In the genomic region with DNA sequence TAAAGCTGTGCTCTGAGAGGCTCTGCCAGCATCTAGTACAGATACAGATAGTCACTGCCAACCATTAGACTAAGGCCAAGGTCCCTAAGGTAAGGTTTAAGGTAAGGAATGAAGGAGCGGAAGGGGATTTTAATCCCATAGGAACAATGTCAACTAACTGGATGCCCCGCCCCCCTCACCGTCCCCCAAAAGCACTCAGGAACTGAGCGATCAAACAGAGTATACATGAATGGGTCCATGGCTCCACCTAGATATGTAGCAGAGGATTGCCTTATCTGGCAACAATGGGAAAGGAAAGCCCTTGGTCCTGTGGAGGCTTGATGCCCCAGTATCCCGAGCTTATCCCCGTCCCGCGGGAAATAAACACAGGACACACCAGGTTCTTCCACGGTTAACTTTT, we compare ENCODE assay signal across 15 mouse cellular contexts. TPM values are rescaled to one million over a fixed set of nuclear protein-coding genes. Genes with fewer than 3 reads are reported as not detected.
DNase-seq lines count a peak whose midpoint lies in the region; ATAC-seq and TF ChIP-seq lines count a peak whose summit lies in the region.
"Not testable (repeated sequence)": the region's sequence is repeated elsewhere in the genome, so short reads cannot be mapped to it uniquely, and the experiment has no call there.
"Had no signal": no experiment of that assay in that cellular context is flagged by ENCODE, and none has a peak within 500 bp of the region (broad histone marks: within the 10 kb centered on the region; RNA-seq: fewer than 3 reads in every experiment).

No protein-coding gene starts in this region.

- H3K9ac ChIP-seq in MEL (ENCODE audit: control insufficient read depth, low read depth, low read length, poor library complexity, severe bottlenecking); forebrain, embryonic 11.5 days (ENCODE audit: low read length); heart, embryonic 11.5 days (ENCODE audit: low read depth, low read length); hindbrain, embryonic 13.5 days; kidney, embryonic 15.5 days; liver, embryonic 12.5 days; midbrain, embryonic 14.5 days (replicated peaks; ENCODE audit: low read length); stomach, embryonic 15.5 days: not testable (repeated sequence)

- H3K27me3 ChIP-seq in MEL (ENCODE audit: control insufficient read depth in 1 of 2, insufficient read depth in 2 of 2, low read length in 2 of 2); stomach, embryonic 15.5 days (replicated peaks): not testable (repeated sequence)
- peaks cover 18% of the 10 kb centered on the region for H3K27me3 ChIP-seq in forebrain, embryonic 11.5 days (ENCODE audit: control insufficient read depth, insufficient read depth, low read length)
- peaks cover 20% of the 10 kb centered on the region for H3K27me3 ChIP-seq in heart, embryonic 11.5 days (ENCODE audit: control insufficient read depth, insufficient read depth, low read length)
- peaks cover 45% of the 10 kb centered on the region for H3K27me3 ChIP-seq in hindbrain, embryonic 13.5 days
- peaks cover 41% of the 10 kb centered on the region for H3K27me3 ChIP-seq in kidney, embryonic 15.5 days
- peaks cover 31% of the 10 kb centered on the region for H3K27me3 ChIP-seq in liver, embryonic 12.5 days (replicated peaks)
- H3K27me3 ChIP-seq in midbrain, embryonic 14.5 days (ENCODE audit: control insufficient read depth, insufficient read depth, low read length) = peaks cover 20% of the 10 kb centered on the region

- H3K4me1 ChIP-seq in MEL (ENCODE audit: control insufficient read depth in 1 of 2, insufficient read depth in 2 of 2, low read length in 2 of 2); forebrain, embryonic 11.5 days (replicated peaks; ENCODE audit: control insufficient read depth, insufficient read depth, low read length); heart, embryonic 11.5 days (ENCODE audit: control insufficient read depth, insufficient read depth, low read length); hindbrain, embryonic 13.5 days (replicated peaks); liver, embryonic 12.5 days; midbrain, embryonic 14.5 days (ENCODE audit: control insufficient read depth, insufficient read depth, low read length); stomach, embryonic 15.5 days: not testable (repeated sequence)
- H3K4me1 ChIP-seq in kidney, embryonic 15.5 days = peaks cover 13% of the 10 kb centered on the region

- not testable (repeated sequence) for H3K36me3 ChIP-seq in MEL (ENCODE audit: control insufficient read depth in 1 of 2, insufficient read depth in 2 of 2, low read length in 2 of 2); forebrain, embryonic 11.5 days (ENCODE audit: control insufficient read depth, insufficient read depth, low read length); heart, embryonic 11.5 days (ENCODE audit: control insufficient read depth, insufficient read depth, low read length); hindbrain, embryonic 13.5 days; kidney, embryonic 15.5 days; liver, embryonic 12.5 days; midbrain, embryonic 14.5 days (ENCODE audit: control insufficient read depth, insufficient read depth, low read length); stomach, embryonic 15.5 days

- TF ChIP-seq EP300 in MEL (IDR thresholded peaks at IDR 0.05; ENCODE audit: low read depth in 1 of 2, low read length in 2 of 2) = not testable (repeated sequence)

- DNase-seq in MEL (ENCODE audit: low read depth, low spot score) = peak; percentile 3
- peak; percentile 39 for DNase-seq in forebrain, embryonic 11.5 days (ENCODE audit: low spot score)
- DNase-seq in midbrain, embryonic 14.5 days = not testable (repeated sequence)

- H3K4me3 ChIP-seq in MEL (ENCODE audit: control insufficient read depth in 1 of 2, insufficient read depth in 1 of 2, low read depth in 2 of 2, low read length in 2 of 2); forebrain, embryonic 11.5 days (ENCODE audit: low read depth, low read length); heart, embryonic 11.5 days (ENCODE audit: low read depth, low read length); hindbrain, embryonic 13.5 days; liver, embryonic 12.5 days; midbrain, embryonic 14.5 days (replicated peaks; ENCODE audit: low read depth, low read length): not testable (repeated sequence)
- H3K4me3 ChIP-seq in kidney, embryonic 15.5 days (replicated peaks) = peak overlapping the region; percentile 16; the same call in 1 of the 2 replicates
- 0 out of 2 replicates have a peak overlapping the region, but pooled peaks have one; percentile 5 for H3K4me3 ChIP-seq in stomach, embryonic 15.5 days (replicated peaks)

- peak overlapping the region; percentile 39; the same call in 1 of the 2 replicates for H3K4me2 ChIP-seq in forebrain, embryonic 11.5 days (ENCODE audit: low read depth, low read length, severe bottlenecking)
- H3K4me2 ChIP-seq in heart, embryonic 11.5 days = peak overlapping the region; percentile 52
- H3K4me2 ChIP-seq in hindbrain, embryonic 13.5 days = peak overlapping the region; percentile 40
- H3K4me2 ChIP-seq in kidney, embryonic 15.5 days = peak overlapping the region; percentile 50
- peak overlapping the region; percentile 22 for H3K4me2 ChIP-seq in liver, embryonic 12.5 days
- peak overlapping the region; percentile 39 for H3K4me2 ChIP-seq in midbrain, embryonic 14.5 days (ENCODE audit: low read length)
- H3K4me2 ChIP-seq in stomach, embryonic 15.5 days = peak overlapping the region; percentile 34

- not testable (repeated sequence) for TF ChIP-seq CTCF in MEL (IDR thresholded peaks at IDR 0.05 in 2 of 3, conservative IDR thresholded peaks at IDR 0.05 in 1 of 3; ENCODE audit: control insufficient read depth in 1 of 3, insufficient read depth in 1 of 3, low read depth in 2 of 3, low read length in 3 of 3, poor library complexity in 1 of 3, severe bottlenecking in 1 of 3)

- not testable (repeated sequence) for H3K9me3 ChIP-seq in MEL (replicated peaks; ENCODE audit: insufficient read depth, low read length); forebrain, embryonic 11.5 days (ENCODE audit: control insufficient read depth, low read length); heart, embryonic 11.5 days (replicated peaks; ENCODE audit: control insufficient read depth, low read length); hindbrain, embryonic 13.5 days; kidney, embryonic 15.5 days (replicated peaks); liver, embryonic 12.5 days (replicated peaks); midbrain, embryonic 14.5 days (ENCODE audit: control insufficient read depth, low read length); stomach, embryonic 15.5 days

- ATAC-seq in forebrain, embryonic 11.5 days (replicated peaks; ENCODE audit: low FRiP score); heart, embryonic 11.5 days (replicated peaks; ENCODE audit: insufficient number of reproducible peaks, low FRiP score, low TSS enrichment); kidney, embryonic 15.5 days (replicated peaks; ENCODE audit: low FRiP score); liver, embryonic 12.5 days; midbrain, embryonic 14.5 days (ENCODE audit: low FRiP score, low TSS enrichment); stomach, embryonic 15.5 days (ENCODE audit: insufficient read depth, low FRiP score, low read depth): not testable (repeated sequence)
- ATAC-seq in hindbrain, embryonic 13.5 days (ENCODE audit: low FRiP score) = peak; percentile 43

- H3K27ac ChIP-seq in MEL (ENCODE audit: control insufficient read depth, low read depth, low read length); forebrain, embryonic 11.5 days (ENCODE audit: low read depth, low read length); heart, embryonic 11.5 days (ENCODE audit: low read depth, low read length); hindbrain, embryonic 13.5 days; kidney, embryonic 15.5 days; liver, embryonic 12.5 days; midbrain, embryonic 14.5 days (replicated peaks; ENCODE audit: low read depth, low read length); stomach, embryonic 15.5 days: not testable (repeated sequence)

- 8% methylated on average over 9 of the region's 9 CpGs for WGBS in forebrain, embryonic 11.5 days
- 16% methylated on average over 9 of the region's 9 CpGs for WGBS in heart, embryonic 11.5 days (ENCODE audit: insufficient replicate concordance)
- 16% methylated on average over 9 of the region's 9 CpGs for WGBS in hindbrain, embryonic 13.5 days
- 5% methylated on average over 9 of the region's 9 CpGs for WGBS in kidney, embryonic 15.5 days
- 10% methylated on average over 9 of the region's 9 CpGs for WGBS in liver, embryonic 12.5 days (ENCODE audit: insufficient replicate concordance)
- WGBS in midbrain, embryonic 14.5 days = 11% methylated on average over 9 of the region's 9 CpGs
- whole genome bisulfite sequencing in stomach, embryonic 15.5 days = 8% methylated on average over 9 of the region's 9 CpGs

- not testable (repeated sequence) for TF ChIP-seq RAD21 in MEL (IDR thresholded peaks at IDR 0.05; ENCODE audit: low read depth, low read length)

- H3K79me2 ChIP-seq in MEL (ENCODE audit: control insufficient read depth, insufficient read depth, low read length, poor library complexity) = not testable (repeated sequence)

- not testable (repeated sequence) for TF ChIP-seq POLR2A in MEL (IDR thresholded peaks at IDR 0.05; ENCODE audit: control insufficient read depth in 1 of 2, insufficient read depth in 1 of 2, low read depth in 1 of 2, low read length in 2 of 2, poor library complexity in 1 of 2)

RNA-seq across cellular contexts. Expression of a gene that starts 4.9 kb away (rescaled TPM):
- not detected in 2 replicates for total RNA-seq in MEL (2012; rRNA removed)
- not detected for polyA plus RNA-seq in MEL (2012; ENCODE audit: insufficient read depth in 1 of 2, insufficient read length in 2 of 2, low read depth in 1 of 2, low replicate concordance in 2 of 2, missing spikeins in 1 of 2)
- 0.17 and 0.44 TPM in 2 replicates for polyA plus RNA-seq in forebrain, embryonic 11.5 days (2014; fragmentation: Nextera tagmentation; extraction: Ambion mirVana)
- polyA plus RNA-seq in heart, embryonic 11.5 days (2014; fragmentation: Nextera tagmentation; extraction: Ambion mirVana) = 0.39 and 0.49 TPM in 2 replicates
- 0.61 and 1.0 TPM in 2 replicates for polyA plus RNA-seq in hindbrain, embryonic 13.5 days (2015; fragmentation: Nextera tagmentation; extraction: Ambion mirVana)
- 1.1 and 1.2 TPM in 2 replicates for polyA plus RNA-seq in kidney, embryonic 15.5 days (2015; fragmentation: Nextera tagmentation; extraction: Ambion mirVana)
- polyA plus RNA-seq in liver, embryonic 12.5 days (2016; fragmentation: Nextera tagmentation; extraction: Ambion mirVana) = 0.16 and 0.30 TPM in 2 replicates
- 0.40 and 0.76 TPM in 2 replicates for polyA plus RNA-seq in midbrain, embryonic 14.5 days (2014; fragmentation: Nextera tagmentation; extraction: Ambion mirVana)
- polyA plus RNA-seq in stomach, embryonic 15.5 days (2015; fragmentation: Nextera tagmentation; extraction: Ambion mirVana) = 0.68 and 0.98 TPM in 2 replicates
- total RNA-seq: gastrocnemius, postnatal 36 days; heart, postnatal 25 days; layer of hippocampus, adult 2 months; monocyte, adult 5-6 weeks had no signal
- polyA plus RNA-seq: thymus, adult 2 months had no signal

RNA-seq across cellular contexts. Expression of a gene that starts 4.9 kb away (rescaled TPM):
- total RNA-seq in MEL (2012; rRNA removed) = not detected in 2 replicates
- not detected for polyA plus RNA-seq in MEL (2012; ENCODE audit: insufficient read depth in 1 of 2, insufficient read length in 2 of 2, low read depth in 1 of 2, low replicate concordance in 2 of 2, missing spikeins in 1 of 2)
- 9.0 and 9.1 TPM in 2 replicates for polyA plus RNA-seq in forebrain, embryonic 11.5 days (2014; fragmentation: Nextera tagmentation; extraction: Ambion mirVana)
- polyA plus RNA-seq in heart, embryonic 11.5 days (2014; fragmentation: Nextera tagmentation; extraction: Ambion mirVana) = 6.1 and 7.9 TPM in 2 replicates
- polyA plus RNA-seq in hindbrain, embryonic 13.5 days (2015; fragmentation: Nextera tagmentation; extraction: Ambion mirVana) = 1.9 and 2.4 TPM in 2 replicates
- polyA plus RNA-seq in kidney, embryonic 15.5 days (2015; fragmentation: Nextera tagmentation; extraction: Ambion mirVana) = 11.7 and 12.7 TPM in 2 replicates
- 1.2 and 1.3 TPM in 2 replicates for polyA plus RNA-seq in liver, embryonic 12.5 days (2016; fragmentation: Nextera tagmentation; extraction: Ambion mirVana)
- polyA plus RNA-seq in midbrain, embryonic 14.5 days (2014; fragmentation: Nextera tagmentation; extraction: Ambion mirVana) = 0.31 and 1.3 TPM in 2 replicates
- 8.3 and 9.3 TPM in 2 replicates for polyA plus RNA-seq in stomach, embryonic 15.5 days (2015; fragmentation: Nextera tagmentation; extraction: Ambion mirVana)
- total RNA-seq: gastrocnemius, postnatal 36 days; heart, postnatal 25 days; layer of hippocampus, adult 2 months; monocyte, adult 5-6 weeks had no signal
- polyA plus RNA-seq: activated CD4-positive, CD25-positive, alpha-beta regulatory T cell, adult 4 months; frontal cortex, adult 2 months had no signal

RNA-seq across cellular contexts. Expression of a gene that starts 14.2 kb away (rescaled TPM):
- total RNA-seq in MEL (2012; rRNA removed) = 2.2 and 2.8 TPM in 2 replicates
- polyA plus RNA-seq in MEL (2012; ENCODE audit: insufficient read depth in 1 of 2, insufficient read length in 2 of 2, low read depth in 1 of 2, low replicate concordance in 2 of 2, missing spikeins in 1 of 2) = 1 to 10 TPM in 1 of 2 experiments, not detected in 1; 3.2 TPM
- polyA plus RNA-seq in forebrain, embryonic 11.5 days (2014; fragmentation: Nextera tagmentation; extraction: Ambion mirVana) = 18.8 and 22.3 TPM in 2 replicates
- polyA plus RNA-seq in heart, embryonic 11.5 days (2014; fragmentation: Nextera tagmentation; extraction: Ambion mirVana) = 14.5 and 19.8 TPM in 2 replicates
- polyA plus RNA-seq in hindbrain, embryonic 13.5 days (2015; fragmentation: Nextera tagmentation; extraction: Ambion mirVana) = 4.2 and 8.0 TPM in 2 replicates
- polyA plus RNA-seq in kidney, embryonic 15.5 days (2015; fragmentation: Nextera tagmentation; extraction: Ambion mirVana) = 21.6 and 29.6 TPM in 2 replicates
- 2.7 and 3.7 TPM in 2 replicates for polyA plus RNA-seq in liver, embryonic 12.5 days (2016; fragmentation: Nextera tagmentation; extraction: Ambion mirVana)
- 1.8 and 3.6 TPM in 2 replicates for polyA plus RNA-seq in midbrain, embryonic 14.5 days (2014; fragmentation: Nextera tagmentation; extraction: Ambion mirVana)
- 21.3 and 21.6 TPM in 2 replicates for polyA plus RNA-seq in stomach, embryonic 15.5 days (2015; fragmentation: Nextera tagmentation; extraction: Ambion mirVana)
